Mouse (Mus musculus) C3H10T1/2 (cell line): Measurements from ENCODE around the gene Hmg20a. TPM values are rescaled to one million over a fixed set of nuclear protein-coding genes. Genes with fewer than 3 reads are reported as not detected.

Experiments
- polyA plus RNA-seq, 2 experiments: library from polyadenylated mRNA; unstranded; fragments of >200 nt; fragmentation: generic; extraction: Trizol; gene quantifications; one replicate each; pipeline ENCODE4 v1.2.1; 2012; ENCODE audit warnings: missing spikeins in 2 of 2

Hmg20a gene
- polyA plus RNA-seq: 10 to 100 TPM in 1 of 2 experiments, 1 to 10 TPM in 1; 2.2 to 23.4 TPM

DNA sequence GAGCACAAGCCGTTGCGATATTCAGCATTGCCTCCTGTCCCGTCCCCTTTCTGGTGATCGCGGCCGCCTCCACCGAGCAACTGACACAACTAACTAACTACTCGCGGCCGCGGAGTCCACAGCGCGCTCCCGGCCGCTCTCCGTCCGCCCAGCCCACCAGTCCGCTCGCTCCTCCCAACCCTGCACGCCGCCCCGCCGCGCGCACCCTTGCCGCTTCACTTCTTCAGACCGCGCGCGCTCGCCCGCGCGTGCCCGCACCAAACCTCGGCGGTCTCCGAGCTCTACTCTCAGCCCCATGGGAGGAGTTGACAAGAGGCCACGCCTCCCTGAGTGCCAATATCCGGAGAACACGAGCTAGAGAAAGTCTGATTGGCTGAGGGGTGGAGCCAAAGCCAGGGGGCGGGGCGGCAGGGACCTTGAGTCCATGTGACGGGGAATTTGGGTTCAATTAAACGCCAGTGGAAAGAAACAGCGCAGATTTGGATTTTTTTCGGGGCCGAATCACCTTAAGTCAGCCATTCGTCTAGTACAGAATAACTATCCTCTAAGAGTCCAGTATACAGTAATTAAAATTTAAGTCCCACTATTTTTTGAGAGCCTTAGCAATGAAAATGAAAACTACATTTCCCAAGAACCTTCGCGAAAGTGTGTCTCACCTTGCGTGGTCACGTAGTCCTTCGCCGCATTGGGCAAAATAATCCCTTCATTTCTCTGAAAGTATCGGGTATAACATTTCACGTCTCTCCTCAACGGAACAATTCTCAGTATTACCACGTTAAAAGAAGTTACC, at the start of gene Hmg20a, which contains the start of gene Peak1:
Hmg20a (plus strand) TSS at position 662 of the 790 bp plus-strand sequence.
Peak1 (minus strand) TSS at position 120 of the 790 bp plus-strand sequence.

Other genes starting within 250 kb of the Hmg20a start
- 10 to 100 TPM in 1 of 2 experiments, 1 to 10 TPM in 1; 1.6 to 13.0 TPM for gene Peak1, start 542 bp upstream of the Hmg20a start, polyA plus RNA-seq